Mouse (Mus musculus): Measurements from ENCODE around the gene Tlcd1. TPM values are rescaled to one million over a fixed set of nuclear protein-coding genes. Genes with fewer than 3 reads are reported as not detected.

The Tlcd1 gene
- polyA plus RNA-seq, 2 experiments = 21.4 to 48.4 TPM

- no peaks in the 10 kb centered on the region for H3K4me1 ChIP-seq (ENCODE audit: control insufficient read depth, insufficient read depth, low read length)
- H3K4me3 ChIP-seq (replicated peaks; ENCODE audit: low read length) = no peak overlapping the region
- no peaks in the 10 kb centered on the region for H3K27me3 ChIP-seq (ENCODE audit: control insufficient read depth, insufficient read depth, low read length)
- WGBS = 91% methylated on average over 3 of the region's 3 CpGs
- no peak overlapping the region for H3K4me2 ChIP-seq (replicated peaks; ENCODE audit: low read depth, low read length, severe bottlenecking)
- peaks cover 34% of the 10 kb centered on the region for H3K36me3 ChIP-seq (ENCODE audit: control insufficient read depth, insufficient read depth, low read length)
- no peak for TF ChIP-seq POLR2A (IDR thresholded peaks at IDR 0.05; ENCODE audit: borderline replicate concordance, extremely low read depth, insufficient read depth, insufficient read length)
- H3K9me3 ChIP-seq (ENCODE audit: control insufficient read depth, low read length) = no peaks in the 10 kb centered on the region
- ATAC-seq (ENCODE audit: low FRiP score, low read depth) (no peak), DNase-seq (ENCODE audit: low spot score) (no peak)
- no peak overlapping the region for H3K27ac ChIP-seq (replicated peaks; ENCODE audit: low read depth, low read length)
- no peak overlapping the region for H3K9ac ChIP-seq (ENCODE audit: low read depth, low read length, severe bottlenecking)
Measured at GRCm38 (mm10) chr11:78202372-78202771, 25.9 kb downstream of the Tlcd1 start.

- no peak for ATAC-seq (ENCODE audit: low FRiP score, low read depth)
- Histone ChIP-seq H3K27me3 (ENCODE audit: control insufficient read depth, insufficient read depth, low read length) (no peaks in the 10 kb centered on the region), H3K9me3 (ENCODE audit: control insufficient read depth, low read length) (no peaks in the 10 kb centered on the region), H3K4me3 (replicated peaks; ENCODE audit: low read length) (no peak overlapping the region), H3K4me1 (ENCODE audit: control insufficient read depth, insufficient read depth, low read length) (no peaks in the 10 kb centered on the region), H3K9ac (ENCODE audit: low read depth, low read length, severe bottlenecking) (no peak overlapping the region), H3K27ac (replicated peaks; ENCODE audit: low read depth, low read length) (no peak overlapping the region), H3K36me3 (ENCODE audit: control insufficient read depth, insufficient read depth, low read length) (peaks cover 54% of the 10 kb centered on the region), H3K4me2 (replicated peaks; ENCODE audit: low read depth, low read length, severe bottlenecking) (no peak overlapping the region)
- DNase-seq (ENCODE audit: low spot score) = no peak
- no peak for TF ChIP-seq POLR2A (IDR thresholded peaks at IDR 0.05; ENCODE audit: borderline replicate concordance, extremely low read depth, insufficient read depth, insufficient read length)
- 84% methylated on average over 6 of the region's 6 CpGs for WGBS
Measured at GRCm38 (mm10) chr11:78204287-78204686, 27.8 kb downstream of the Tlcd1 start.

DNA sequence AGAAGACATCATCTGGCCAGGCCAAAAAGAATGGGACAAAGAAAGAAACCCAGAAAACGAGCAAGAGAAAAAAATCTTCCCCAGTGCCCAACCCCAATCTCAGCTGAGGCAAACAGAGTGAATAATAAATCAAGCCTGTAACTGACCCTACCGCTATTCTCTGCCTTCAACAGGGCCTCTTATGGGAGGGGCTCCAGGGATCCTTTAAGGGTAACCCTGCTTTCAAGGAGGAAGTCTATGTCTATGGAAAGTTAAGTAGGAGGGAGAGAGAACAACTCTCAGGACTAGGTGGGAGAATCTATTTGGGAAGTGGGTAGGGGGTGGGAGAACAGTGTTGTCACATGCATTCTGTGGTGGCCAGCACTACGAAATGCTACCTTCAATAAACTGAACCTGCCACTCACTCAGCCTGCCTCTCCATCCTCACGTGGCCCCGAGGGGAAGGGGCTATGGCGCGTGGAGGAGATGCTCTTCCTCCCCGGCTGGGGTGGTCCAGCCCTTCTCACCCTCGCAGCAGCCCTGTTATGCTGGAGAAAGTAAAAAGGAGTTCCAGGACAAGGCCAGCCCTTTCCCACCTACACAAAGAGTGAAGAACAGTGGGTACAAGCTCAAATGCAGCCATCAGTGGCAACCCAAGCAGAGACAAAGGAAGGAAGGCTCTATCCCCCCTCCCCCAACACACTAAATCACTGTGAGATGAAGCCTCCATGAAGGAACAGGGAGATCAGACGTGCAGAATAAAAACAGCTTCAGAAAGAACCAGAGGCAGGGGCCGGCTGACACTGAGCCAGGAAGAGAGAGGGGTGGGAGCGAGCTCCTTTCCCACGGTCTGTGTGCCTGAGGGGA, 29.1 kb downstream of the Tlcd1 start:
- Histone ChIP-seq H3K4me1 (ENCODE audit: control insufficient read depth, insufficient read depth, low read length) (no peaks in the 10 kb centered on the region), H3K4me3 (replicated peaks; ENCODE audit: low read length) (no peak overlapping the region), H3K36me3 (ENCODE audit: control insufficient read depth, insufficient read depth, low read length) (peaks cover 67% of the 10 kb centered on the region), H3K9ac (ENCODE audit: low read depth, low read length, severe bottlenecking) (no peak overlapping the region), H3K9me3 (ENCODE audit: control insufficient read depth, low read length) (no peaks in the 10 kb centered on the region), H3K27me3 (ENCODE audit: control insufficient read depth, insufficient read depth, low read length) (no peaks in the 10 kb centered on the region), H3K4me2 (replicated peaks; ENCODE audit: low read depth, low read length, severe bottlenecking) (no peak overlapping the region), H3K27ac (replicated peaks; ENCODE audit: low read depth, low read length) (no peak overlapping the region)
- DNase-seq (ENCODE audit: low spot score) (no peak), ATAC-seq (ENCODE audit: low FRiP score, low read depth) (no peak)
- WGBS = 66% methylated on average over 13 of the region's 13 CpGs
- no peak for TF ChIP-seq POLR2A (IDR thresholded peaks at IDR 0.05; ENCODE audit: borderline replicate concordance, extremely low read depth, insufficient read depth, insufficient read length)

DNA sequence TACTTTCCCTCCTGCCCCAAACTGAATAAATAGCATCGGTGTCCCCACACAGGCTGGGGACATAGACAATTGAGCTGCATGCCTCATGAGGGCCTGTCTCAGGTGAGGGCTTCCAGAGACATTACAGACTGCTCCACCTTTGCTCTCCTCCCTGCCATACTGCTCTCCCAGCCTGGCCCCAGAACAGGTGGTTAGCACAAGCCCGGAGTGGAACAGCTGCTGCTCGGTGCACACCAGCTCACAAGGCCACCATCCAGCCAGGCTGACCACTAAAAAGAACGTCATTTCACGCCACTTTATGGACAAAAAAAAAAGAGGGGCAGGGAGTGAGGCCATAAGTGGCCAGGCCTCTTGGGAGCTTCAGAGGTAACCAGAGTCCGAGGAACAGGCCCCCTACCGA, 30.7 kb downstream of the Tlcd1 start:
- ATAC-seq (ENCODE audit: low FRiP score, low read depth) = no peak
- no peak overlapping the region for H3K9ac ChIP-seq (ENCODE audit: low read depth, low read length, severe bottlenecking)
- H3K9me3 ChIP-seq (ENCODE audit: control insufficient read depth, low read length) = no peaks in the 10 kb centered on the region
- H3K27me3 ChIP-seq (ENCODE audit: control insufficient read depth, insufficient read depth, low read length) = no peaks in the 10 kb centered on the region
- no peaks in the 10 kb centered on the region for H3K4me1 ChIP-seq (ENCODE audit: control insufficient read depth, insufficient read depth, low read length)
- no peak for DNase-seq (ENCODE audit: low spot score)
- peaks cover 83% of the 10 kb centered on the region for H3K36me3 ChIP-seq (ENCODE audit: control insufficient read depth, insufficient read depth, low read length)
- TF ChIP-seq POLR2A (IDR thresholded peaks at IDR 0.05; ENCODE audit: borderline replicate concordance, extremely low read depth, insufficient read depth, insufficient read length) = no peak
- no peak overlapping the region for H3K4me3 ChIP-seq (replicated peaks; ENCODE audit: low read length)
- H3K27ac ChIP-seq (replicated peaks; ENCODE audit: low read depth, low read length) = no peak overlapping the region
- H3K4me2 ChIP-seq (replicated peaks; ENCODE audit: low read depth, low read length, severe bottlenecking) = no peak overlapping the region
- WGBS = 93% methylated on average over 7 of the region's 7 CpGs

- DNase-seq (ENCODE audit: low spot score) (no peak), ATAC-seq (ENCODE audit: low FRiP score, low read depth) (no peak)
- Histone ChIP-seq H3K27ac (replicated peaks; ENCODE audit: low read depth, low read length) (no peak overlapping the region), H3K4me1 (ENCODE audit: control insufficient read depth, insufficient read depth, low read length) (no peaks in the 10 kb centered on the region), H3K27me3 (ENCODE audit: control insufficient read depth, insufficient read depth, low read length) (no peaks in the 10 kb centered on the region), H3K36me3 (ENCODE audit: control insufficient read depth, insufficient read depth, low read length) (peaks cover 99% of the 10 kb centered on the region), H3K9ac (ENCODE audit: low read depth, low read length, severe bottlenecking) (no peak overlapping the region), H3K4me3 (replicated peaks; ENCODE audit: low read length) (no peak overlapping the region), H3K4me2 (replicated peaks; ENCODE audit: low read depth, low read length, severe bottlenecking) (no peak overlapping the region), H3K9me3 (ENCODE audit: control insufficient read depth, low read length) (no peaks in the 10 kb centered on the region)
- WGBS = 89% methylated on average over 5 of the region's 6 CpGs
- TF ChIP-seq POLR2A (IDR thresholded peaks at IDR 0.05; ENCODE audit: borderline replicate concordance, extremely low read depth, insufficient read depth, insufficient read length) = no peak
Measured at GRCm38 (mm10) chr11:78209886-78210285, 33.4 kb downstream of the Tlcd1 start.
